Mouse (Mus musculus) ES-CJ7 (cell line): ENCODE results near the gene Itpk1.

Experiments
- DNase-seq: peaks from one replicate; pipeline ENCODE4 v3.0.0; 2011; ENCODE audit warnings: low read depth, low spot score

Gene Itpk1

DNA sequence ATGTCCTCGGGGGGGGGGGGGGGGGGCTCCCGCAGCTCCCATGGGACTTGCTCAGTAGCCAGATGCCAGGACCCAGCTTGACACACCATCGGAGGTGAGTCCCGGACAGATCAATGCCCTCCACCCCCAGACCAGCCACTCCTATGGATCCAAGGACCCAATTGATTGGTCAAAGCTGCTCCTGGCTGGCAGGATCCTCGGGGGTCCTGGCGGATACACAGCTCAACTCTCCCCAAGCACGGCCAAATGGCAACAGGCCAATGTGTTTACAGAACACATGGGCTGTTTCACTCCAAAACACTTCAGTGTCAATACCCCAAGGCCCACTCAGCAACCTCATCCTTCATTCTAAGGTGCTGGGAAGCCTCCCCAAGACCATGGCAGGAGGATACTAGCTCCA is 13.0 kb downstream of the Itpk1 start:
- no peak for DNase-seq

GRCm38 (mm10) chr12:102691180-102691579 is 13.6 kb downstream of the Itpk1 start:
- no peak for DNase-seq

GRCm38 (mm10) chr12:102689773-102690563 is 14.8 kb downstream of the Itpk1 start:
- DNase-seq, result peak; percentile 31

DNA sequence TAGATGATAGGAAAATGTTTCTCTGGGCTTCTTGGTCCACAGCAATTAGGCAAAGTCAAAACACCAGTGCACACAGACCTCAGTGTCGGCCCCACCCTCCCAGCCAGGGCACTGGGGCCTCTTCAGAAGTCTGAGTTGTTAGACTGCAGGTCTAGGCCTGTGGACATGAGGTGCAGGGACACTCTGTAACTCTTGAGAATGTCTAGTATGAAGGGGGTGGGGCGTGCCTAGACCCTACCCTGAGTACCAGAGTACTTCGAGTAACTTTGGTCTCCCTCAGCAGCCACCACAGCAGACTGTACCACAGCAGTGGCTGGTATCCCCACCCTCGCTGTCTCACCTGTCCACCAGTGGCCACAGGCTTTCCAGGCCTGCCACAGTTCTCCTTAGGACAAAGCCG is 18.4 kb downstream of the Itpk1 start:
- no peak for DNase-seq

- no peak for DNase-seq
Observed at GRCm38 (mm10) chr12:102685523-102685931, 19.2 kb downstream of the Itpk1 start.

DNA sequence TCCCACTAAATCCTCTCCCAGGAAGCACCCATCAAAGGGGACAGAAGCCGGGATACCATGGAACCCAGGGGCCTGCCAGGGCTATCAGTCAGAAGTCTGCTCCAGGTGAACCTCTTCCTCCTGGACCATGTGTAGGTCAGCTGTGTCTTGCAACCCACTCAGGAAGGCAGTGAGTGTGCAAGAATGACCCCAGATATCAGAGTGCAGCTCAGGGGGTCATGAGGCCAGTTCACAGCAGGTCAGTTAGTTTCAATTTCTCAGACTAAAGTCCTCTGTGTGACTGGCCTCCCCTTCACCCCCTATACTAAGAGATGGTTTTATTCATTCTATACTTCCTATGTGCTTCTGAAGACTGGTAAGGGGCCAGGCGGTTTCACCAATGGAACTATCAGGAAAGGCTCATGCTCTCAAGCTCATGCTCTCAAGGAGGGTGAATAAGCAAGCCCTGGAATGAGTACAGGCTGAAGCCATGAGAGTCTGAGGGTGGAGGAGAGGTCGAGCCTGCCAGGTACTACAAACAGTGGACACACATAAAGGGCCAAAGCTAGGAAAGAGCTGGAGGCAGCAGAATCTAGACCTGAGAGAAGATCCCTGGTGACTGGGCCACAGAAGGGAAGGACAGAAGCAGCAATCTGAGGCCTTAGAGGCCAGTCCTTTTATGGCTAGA is 19.9 kb downstream of the Itpk1 start:
- DNase-seq, result no peak

DNA sequence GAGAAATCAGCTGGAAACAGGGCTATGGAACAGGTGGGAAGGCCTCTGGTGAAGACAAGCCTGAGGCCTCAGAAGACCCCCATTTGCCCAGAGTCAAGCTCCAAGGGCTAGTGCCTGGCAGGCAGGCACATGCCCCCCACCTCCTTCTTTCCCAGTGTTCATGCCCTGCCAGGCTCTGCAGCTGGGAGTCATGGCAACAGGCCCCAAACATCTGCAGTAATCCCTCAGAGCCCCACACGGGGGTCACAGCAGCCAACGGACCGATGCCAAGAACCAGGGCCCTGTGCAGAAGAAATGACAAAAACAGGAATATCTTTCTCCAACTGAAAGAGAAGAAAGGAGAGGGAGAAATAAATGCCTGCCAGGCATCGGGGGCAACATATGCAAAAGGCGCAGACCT is 20.8 kb downstream of the Itpk1 start:
- DNase-seq, result no peak

DNA sequence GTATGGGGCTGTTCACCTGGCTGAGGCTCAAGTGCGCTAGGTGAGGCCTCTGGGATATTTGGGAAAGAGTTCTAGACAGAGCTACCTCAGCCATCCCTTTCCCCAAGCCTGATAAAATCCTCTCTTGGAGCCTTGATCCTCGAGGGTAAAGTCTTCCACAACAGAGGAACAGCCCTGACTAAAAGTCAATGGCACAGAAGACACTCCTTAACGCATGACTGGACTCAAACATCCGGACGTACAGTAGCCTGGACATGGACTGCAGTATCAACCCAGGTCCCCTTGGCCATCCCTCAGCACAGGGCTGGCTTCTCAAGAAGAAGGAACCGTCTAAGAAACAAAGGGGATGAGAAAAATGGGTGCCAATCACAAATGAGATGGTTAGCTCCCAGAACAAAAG is 21.3 kb downstream of the Itpk1 start:
- DNase-seq, result no peak

GRCm38 (mm10) chr12:102682722-102683299 is 21.9 kb downstream of the Itpk1 start:
- DNase-seq, result no peak

DNA sequence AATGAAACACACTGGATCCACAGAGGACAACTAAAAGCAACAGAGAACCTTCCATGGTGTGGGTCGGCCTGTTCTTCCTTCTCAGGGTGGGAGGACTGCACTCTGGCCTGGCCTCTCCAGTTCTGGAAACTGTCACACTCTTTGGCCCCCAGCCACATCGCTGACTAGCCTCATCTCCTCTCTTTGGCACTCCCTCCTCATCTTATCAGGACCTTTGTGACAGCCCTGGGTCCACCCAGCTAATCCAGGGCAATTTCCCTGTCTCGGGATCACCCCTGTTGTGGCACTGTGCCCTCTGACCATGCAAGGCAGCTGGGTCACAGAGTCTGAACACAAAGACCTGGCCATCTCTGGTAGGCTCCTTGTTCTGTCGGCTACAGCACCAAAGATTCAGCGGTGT is 22.6 kb downstream of the Itpk1 start:
- no peak for DNase-seq

DNA sequence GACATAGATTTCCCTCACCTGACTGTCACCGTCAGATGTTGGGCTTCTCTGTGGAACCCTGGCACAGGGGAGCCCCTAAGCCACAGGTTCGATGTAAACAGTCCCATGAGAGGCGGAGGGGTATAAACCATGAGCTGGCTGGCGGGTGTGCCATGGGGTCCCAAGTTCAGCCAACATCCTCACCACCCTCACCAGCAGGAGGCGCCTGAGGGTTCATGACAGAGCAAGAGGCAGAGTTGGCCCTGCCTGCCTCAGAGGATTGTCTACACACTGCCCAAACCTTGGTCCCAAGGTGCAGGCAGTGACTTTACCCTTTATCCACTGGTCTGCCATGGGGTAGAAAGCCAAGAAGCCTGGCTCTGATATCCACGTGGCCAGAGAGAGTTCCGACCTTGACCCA is 23.1 kb downstream of the Itpk1 start:
- DNase-seq, result peak; percentile 66

GRCm38 (mm10) chr12:102678820-102679219 is 25.9 kb downstream of the Itpk1 start:
- DNase-seq, result no peak

- no peak for DNase-seq
Observed at GRCm38 (mm10) chr12:102677089-102677488, 27.6 kb downstream of the Itpk1 start.

- DNase-seq, result no peak
Observed at GRCm38 (mm10) chr12:102674556-102674955, 30.2 kb downstream of the Itpk1 start.

- no peak for DNase-seq
Observed at GRCm38 (mm10) chr12:102674123-102674522, 30.6 kb downstream of the Itpk1 start.

DNA sequence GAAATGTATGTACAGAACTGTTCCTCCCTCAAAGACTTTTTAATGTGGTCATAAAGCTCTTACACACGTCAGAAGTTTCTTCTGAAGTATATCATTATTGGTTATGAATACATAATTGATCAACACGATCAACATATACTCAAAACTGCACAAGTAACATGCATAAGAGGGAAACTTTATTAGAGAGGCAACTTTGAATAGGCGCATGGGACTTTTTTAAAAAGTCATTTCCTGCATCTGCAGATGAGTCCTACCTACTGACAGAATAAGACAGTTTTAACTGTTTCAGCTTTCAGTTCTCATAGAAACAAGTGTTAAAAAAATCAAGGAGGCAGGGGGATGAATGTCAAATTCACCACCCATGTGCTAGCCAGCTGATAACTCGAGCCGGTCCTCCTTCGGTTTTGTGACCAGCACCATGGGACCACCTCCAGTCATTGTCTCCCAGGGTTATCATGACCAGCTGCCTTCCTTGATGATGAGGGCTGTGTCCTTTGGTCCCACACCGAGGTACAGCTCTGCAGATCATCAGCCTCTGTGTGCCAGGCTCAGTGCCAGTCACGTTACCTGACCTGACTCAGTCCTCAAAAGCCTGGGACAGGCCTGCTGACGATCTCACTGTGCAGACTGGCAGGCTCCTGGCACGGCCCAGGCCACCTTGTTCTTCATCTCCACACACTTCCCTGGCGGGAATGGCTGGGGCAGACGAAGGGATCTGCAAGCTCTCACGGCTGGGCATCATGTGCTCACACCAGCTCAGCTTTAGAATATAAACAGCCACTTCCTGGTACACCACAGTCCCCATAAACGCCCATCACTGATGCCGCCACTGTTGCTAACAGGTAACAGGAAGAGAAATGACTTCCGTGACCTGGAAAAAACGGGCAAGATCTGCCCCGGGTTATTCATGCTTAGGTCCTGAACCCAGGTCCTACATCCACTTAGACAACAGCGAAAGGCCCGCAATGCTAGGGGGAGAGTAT is 31.6 kb downstream of the Itpk1 start:
- DNase-seq, result no peak

DNA sequence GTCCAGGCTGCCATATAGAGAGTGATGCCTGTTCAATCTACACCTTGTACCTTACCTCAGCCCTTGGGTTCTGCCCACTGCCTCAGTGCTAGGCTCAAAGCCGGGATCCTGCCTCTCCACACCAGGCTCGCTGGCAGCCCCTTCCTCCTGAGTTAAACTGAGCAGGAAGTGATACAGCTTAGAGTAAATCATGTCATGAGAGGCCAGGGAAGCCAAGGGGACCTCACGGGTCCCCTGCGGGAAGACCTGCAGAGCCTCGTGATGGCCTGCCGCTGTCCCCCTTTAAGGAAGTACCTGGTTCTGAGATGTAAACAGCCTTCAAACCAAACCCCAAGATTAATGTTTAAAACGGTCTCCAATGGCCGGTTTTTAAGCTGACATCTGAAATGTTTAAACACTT is 32.6 kb downstream of the Itpk1 start:
- DNase-seq, result no peak

DNA sequence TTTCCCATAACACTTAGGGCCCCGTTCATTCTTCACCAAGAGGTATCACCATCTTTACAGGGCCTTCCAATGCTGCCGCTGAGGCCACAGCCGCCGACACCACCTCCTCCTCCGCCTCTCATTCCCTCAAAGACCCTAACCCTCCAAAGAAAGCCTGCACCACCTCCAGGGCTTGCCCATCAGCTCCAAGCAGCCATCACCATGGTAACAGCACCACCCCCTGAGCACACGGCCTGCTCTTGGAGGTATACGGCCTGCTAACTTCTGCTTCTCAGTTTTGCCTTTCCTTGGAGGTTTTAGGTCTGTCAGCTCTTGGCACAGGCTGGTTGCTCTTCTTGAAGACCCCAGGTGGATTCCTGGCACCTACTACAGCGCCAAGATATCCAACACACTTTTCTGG is 33.9 kb downstream of the Itpk1 start:
- DNase-seq, result peak; percentile 30

DNA sequence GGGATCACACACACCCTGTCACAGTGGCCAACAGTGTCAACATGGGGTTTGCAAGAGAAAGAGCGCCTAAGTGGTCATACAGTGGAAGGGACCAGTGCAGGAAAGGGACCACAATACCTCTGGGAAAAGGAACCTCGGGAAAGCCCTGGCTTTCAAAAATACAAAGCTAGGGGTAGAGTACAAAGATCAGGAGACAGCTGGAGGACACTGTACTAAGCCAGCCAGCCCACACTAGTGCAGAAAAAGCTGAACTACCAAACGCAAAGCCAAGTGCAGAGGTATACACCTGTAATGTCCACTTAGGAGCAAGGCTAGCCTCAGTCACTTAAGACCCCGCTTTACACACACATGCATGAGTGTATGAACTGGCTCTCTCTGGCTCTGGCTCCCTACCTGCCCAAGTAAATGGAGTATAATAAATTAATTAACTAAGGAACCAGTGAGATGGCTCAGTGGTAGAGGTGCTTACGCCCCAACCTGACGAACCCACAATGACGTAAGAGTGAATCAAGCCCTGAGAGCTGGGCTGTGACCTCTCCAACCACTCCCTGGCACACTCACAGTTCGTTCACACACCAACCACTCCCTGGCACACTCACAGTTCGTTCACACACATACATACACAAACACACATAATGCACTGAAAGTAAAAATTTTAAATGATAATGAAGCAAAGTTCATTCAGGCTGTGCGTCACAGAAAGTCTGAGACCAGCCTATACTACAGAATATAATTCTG is 39.1 kb downstream of the Itpk1 start:
- no peak for DNase-seq

DNA sequence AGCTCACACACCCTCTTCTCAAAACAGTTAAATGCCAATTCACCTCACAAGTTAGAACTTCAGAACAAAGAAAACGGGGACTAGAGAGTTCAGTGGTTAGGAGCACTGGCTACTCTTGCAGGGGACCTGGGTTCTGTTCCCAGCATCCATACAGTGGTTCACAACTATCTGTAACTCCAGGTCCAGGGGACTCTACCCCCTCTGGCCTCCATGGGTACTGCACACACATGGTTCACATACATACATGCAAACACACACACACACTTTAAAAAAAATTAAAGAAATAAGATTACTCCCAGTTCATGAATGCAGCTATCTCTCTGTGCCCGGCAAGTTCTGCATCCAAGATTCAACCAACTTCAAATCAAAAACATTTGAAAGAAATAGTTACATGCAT is 40.7 kb downstream of the Itpk1 start:
- DNase-seq, result peak; percentile 31
